Mouse (Mus musculus): ENCODE measurements at regions not wholly inside any gene's neighbourhood (a gene's known extent, or its start where the extent isn't known, plus 50 kb on each side); places are given as distances from the start of the nearest gene placed in this dataset.
A peak's percentile ranks its signal among the peaks of the same experiment; 100 is the strongest.

DNA sequence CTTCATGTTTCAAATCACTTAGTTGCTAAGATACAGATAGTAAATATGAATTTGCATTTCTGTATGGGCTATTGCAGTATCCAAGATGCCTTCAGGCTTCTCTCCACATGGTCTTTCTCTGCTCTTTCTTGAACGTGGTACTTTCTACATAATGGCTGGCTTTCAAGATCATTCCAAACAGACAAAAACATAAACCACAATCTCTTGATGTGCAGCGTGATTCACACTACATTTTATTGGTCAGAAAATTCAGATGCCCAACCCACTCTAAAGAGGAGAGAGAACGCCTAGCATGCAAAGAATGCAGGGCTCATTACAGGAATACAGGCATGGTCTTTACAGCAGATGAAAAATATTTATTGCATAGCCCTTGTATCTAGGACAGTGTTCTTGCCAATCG, 235.2 kb downstream of the Papss1 start:
- DNase-seq (ENCODE audit: low read depth, low spot score): no peak

DNA sequence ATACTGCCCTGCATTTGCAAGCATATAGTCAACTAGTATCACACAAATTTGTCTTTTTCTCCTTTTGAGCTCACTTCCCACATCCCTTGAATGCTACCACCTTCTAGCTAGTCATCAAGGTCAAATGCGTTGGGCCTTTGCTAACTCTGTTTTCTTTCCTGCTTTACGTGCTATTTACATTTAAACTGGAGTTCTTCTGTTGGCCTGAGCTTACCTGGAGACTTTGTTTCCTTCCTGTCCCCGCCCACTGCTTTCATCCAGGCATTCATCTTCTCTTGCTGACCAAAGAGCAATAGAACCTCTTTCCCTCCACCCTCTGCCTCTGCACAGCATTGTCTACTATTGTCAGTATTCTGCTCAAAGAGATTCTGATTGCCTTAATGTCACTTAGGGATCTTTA, 237.0 kb downstream of the Papss1 start:
- DNase-seq (ENCODE audit: low read depth, low spot score): peak; percentile 48

DNA sequence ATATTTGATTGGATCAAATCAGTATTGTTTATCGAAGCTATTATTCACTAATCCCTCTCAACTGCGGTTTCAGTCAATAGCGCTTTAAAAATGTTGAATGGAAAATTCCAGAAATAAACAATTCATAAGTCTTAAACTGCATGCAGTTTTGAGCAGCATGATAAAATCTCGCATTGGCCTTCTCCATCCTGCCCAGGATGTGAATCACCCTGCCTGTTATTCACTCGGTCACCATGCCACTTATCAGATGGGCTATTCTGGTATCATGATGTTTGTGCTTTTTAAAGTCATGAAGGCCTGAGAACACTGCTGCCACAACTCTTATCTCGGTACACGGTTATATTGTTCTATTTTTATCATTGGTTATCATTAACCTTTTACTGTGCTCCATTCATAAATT, 238.3 kb downstream of the Papss1 start:
- no peak for DNase-seq (ENCODE audit: low read depth, low spot score)

DNA sequence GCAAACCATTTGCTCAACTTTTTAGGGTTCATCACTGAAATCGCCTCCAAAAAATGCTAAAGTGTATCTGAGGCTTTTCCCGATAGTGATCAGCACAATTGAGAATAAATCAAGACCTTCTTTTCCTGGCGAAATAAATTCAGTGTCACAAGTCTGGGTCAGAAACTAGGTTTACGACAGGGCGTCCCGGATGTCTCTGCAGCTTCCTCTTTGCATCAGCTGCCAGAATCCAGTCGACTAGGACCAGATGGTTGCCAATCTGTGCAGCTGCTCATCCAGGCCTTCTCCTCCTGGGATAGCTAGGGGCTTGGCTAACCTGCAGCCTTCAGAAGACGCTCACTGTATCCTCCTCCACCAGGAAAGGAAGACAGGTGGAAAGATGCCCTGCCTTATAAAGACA, 243.6 kb downstream of the Papss1 start:
- no peak for DNase-seq (ENCODE audit: low read depth, low spot score)

DNA sequence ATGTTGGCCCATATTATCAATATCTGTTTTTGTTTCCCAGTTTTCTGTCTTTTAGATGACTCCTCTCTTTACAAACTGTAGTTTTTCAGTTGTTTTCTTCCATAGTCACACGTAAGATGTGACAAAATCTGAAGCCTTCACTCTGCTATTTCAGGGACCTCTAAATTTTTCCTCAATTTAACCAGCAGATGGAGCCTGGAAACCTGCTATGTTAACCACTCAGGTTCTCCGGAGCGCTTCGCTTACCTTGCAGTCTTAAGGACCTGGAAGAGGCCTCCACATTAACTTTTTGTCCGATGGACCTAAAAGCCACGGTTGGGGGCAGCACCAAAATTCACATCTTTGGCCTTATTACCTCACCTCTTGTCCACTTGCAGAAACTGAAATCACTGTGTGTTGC, 248.4 kb downstream of the Papss1 start:
- DNase-seq (ENCODE audit: low read depth, low spot score): peak; percentile 28

DNA sequence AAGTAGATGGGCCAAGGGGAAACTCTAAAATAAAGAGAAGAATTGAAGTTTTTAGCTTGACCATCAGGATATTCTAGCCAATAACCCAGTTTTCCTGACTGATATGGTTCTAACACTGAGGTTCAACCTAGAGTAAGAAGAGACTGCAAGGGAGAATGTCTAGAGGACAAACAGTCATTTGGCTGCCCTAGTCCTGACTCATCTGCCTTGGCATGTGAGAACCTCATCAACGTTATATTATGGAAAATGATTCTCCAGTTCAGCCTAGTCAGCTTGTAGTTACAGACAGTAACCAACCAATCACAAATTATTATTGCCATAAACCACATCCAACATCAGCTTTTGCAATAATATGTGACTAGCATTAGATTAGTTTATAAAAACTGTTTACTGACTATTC, 254.2 kb downstream of the Papss1 start:
- DNase-seq (ENCODE audit: low read depth, low spot score): no peak

DNA sequence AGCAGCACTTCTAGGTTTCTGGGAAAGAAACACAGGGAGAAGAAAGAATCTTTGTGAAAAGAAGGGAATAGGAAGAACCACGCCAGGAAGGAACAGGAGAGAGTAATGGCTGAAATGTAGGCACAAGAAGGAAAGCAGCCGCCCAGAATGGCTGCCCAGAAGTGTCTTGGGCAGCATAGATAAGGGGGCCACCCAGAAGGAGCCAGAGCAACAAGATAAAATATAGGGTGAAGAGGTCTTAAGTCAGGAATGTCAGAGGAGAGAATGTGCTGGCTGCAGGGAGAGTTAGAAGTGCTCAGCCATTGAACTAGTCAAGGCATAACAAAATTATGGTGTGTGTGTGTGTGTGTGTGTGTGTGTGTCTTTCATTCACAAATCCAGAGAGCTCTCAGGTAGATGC, 227.7 kb upstream of the Dkk2 start:
- no peak for DNase-seq (ENCODE audit: low read depth, low spot score)

DNA sequence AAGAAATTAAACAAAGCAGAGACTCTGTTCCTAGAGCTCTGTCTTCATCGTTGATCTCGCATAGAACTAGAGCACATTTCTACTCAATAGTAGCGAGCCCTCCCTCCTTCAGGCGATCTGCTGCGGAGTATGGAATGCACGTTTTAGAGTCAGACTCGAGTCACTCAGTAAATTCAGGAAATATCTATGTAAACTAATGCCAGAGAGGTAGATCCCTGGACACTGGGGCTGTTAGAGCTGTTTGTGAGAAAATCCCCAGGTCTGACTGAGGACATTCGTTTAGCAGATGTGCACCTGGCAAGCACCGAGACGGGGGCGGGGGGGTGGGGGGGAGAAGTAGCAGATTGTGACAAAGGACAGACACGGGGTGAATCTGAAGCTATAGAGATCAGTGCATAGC, 226.0 kb upstream of the Dkk2 start:
- no peak for DNase-seq (ENCODE audit: low read depth, low spot score)

DNA sequence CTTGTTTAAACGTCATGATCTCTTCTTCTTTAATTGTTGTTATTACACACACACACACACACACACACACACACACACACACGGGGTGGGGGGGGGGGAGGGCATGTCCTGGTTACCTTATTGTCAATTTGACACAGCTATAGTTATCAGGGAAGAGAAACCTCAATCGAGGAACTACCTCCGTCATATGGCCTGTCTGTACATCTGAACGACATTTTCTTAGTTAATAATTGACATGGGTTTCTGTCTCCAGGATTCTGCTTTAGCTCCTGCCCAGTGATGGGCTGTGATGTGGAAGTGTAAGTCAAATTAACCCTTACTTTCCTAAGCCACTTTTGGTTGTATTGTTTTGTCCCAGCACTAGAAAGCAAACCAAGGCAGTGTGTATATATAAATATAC, 220.0 kb upstream of the Dkk2 start:
- DNase-seq (ENCODE audit: low read depth, low spot score): no peak

DNA sequence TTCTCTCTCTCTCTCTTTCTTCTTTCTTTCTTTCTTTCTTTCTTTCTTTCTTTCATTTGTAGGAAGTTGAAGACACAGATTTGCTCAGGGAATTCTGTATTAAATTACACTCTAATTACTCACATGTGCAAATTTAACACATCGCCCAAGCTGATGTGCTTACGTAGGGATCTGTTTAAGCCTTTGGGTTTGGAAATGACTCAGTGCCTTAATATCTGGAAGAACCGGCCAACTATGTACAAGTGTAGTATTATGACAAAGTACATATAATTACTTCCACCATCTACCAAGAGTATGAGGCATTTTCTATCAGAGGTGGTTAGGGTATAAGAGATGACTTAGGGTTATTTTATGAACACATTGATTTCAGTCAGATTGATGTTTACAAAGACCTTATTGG, 217.8 kb upstream of the Dkk2 start:
- DNase-seq (ENCODE audit: low read depth, low spot score): no peak

DNA sequence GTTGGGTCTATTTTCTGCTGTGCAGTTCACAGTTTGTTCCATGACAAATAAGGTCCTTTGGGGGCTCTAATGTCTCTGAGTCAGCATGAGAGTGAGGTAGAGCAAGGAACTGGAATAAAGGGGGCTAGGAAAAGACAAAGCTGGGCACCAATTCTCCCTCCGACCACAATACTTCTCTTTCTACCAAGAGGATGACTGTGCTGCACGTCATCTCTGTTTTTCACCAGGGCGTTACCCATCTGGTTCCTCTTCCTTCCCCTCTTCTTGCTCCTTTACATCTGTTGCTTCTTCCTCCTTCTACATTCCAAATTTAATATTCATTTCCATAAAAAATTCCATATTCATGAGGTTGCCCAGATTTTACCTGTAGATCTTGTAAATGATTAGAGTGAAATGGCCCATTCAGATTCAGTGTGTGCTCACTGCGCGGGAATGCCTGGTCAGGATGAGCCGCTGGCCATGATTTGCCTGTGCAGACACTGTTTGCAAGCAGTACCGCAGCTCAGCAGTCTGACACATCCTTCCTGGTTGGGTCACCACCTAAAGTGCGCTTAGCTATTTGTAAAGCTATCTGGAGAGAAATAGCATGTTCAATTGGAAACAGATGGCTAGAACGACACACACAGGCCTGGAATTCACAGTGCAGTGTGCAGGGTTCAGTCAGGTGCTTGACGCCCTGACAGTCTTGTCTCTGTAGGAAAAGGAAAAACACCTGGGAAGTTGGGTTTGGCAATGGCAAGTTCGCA, 216.7 kb upstream of the Dkk2 start:
- no peak for DNase-seq (ENCODE audit: low read depth, low spot score)

DNA sequence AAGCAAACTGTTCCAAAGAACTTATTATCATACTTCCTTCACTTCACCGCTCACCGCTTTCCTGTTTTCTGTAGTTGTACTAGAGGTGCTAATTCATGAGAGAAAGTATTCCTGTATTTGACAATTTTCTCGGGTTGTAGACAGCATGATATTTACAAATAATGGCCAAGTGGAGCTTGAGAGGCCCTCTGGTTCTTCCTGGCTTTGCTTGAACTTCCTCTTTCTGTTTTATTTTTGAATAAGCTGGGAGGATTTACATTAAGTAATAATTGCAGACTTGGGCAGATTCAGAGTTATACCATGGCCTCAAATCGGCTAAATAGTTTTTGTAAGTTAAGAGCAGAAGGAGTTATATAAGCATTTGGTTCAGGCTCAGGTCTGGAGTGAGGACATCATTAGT, 215.8 kb upstream of the Dkk2 start:
- DNase-seq (ENCODE audit: low read depth, low spot score): no peak

DNA sequence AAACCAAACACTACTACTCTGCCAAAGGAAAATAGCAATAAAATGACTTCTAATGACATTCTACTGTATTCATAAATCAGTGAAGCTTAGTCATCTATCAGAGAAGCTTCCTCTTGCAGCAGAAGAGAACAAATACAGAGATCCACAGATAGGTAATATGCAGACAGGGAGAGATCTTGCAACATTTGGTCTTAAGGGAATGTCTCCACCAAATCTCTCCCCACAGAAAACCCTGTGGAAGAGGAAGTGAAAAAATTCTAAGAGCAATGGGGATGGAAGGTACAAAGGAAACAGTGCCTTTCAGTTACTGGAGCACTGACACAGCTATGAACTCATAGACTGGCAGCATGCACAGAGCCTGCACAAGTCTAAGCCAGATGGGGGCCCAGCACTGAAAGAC, 202.4 kb upstream of the Dkk2 start:
- DNase-seq (ENCODE audit: low read depth, low spot score): no peak

DNA sequence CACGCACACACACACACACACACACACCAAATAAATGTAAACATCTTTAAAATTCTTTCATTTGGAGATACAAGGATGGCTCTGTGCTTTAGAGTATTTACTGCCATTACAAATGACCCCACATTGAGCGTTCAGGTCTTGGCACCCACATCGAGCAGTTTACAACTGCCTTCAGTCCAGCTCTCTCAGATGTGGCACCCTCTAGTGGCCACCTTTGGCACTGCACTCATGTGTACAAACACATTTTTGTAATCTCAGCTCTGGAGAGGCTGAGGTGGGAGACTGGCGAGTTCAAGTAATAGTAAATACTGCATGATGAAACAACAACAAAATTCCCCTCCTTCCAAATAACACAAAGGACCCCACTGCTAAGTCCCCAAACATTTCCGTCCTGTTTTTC, 198.6 kb upstream of the Dkk2 start:
- DNase-seq (ENCODE audit: low read depth, low spot score): peak; percentile 61

DNA sequence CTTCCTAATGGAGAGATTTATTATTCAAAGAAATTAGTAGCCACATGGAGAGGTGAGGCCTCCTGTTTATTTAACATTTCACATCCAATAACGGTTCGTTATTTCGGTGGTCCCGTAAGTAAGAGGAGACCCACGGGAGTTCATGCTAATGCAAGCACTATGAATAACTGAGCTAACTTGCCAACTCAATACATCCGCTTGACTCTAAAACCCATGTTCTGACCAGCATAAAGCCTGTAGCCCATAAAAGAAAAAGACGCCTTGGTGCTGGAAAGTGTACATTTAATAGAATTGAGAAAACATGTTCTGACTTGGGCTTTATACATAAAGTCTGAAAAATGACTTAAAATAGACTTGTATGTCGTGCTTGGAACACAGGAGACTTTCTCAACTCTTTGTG, 198.1 kb upstream of the Dkk2 start:
- no peak for DNase-seq (ENCODE audit: low read depth, low spot score)

DNA sequence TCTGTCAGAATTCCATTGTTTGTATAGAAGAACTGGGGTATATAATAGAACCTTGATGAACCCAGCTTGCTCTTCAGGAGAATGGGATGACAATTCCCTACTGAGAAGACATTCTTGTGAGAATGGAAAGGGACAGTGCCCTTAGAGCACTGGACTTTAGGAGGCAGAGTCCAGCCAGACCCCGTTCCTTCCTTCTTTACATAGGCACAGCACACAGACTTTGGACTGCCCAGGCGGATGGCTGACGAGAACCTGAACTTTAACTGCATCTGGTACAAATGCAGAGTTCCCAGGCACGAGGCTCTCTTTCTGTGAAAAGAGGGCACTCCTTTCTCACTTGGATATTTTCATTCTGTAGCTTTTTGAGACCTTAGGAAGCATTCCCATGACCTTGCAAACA, 197.4 kb upstream of the Dkk2 start:
- no peak for DNase-seq (ENCODE audit: low read depth, low spot score)

DNA sequence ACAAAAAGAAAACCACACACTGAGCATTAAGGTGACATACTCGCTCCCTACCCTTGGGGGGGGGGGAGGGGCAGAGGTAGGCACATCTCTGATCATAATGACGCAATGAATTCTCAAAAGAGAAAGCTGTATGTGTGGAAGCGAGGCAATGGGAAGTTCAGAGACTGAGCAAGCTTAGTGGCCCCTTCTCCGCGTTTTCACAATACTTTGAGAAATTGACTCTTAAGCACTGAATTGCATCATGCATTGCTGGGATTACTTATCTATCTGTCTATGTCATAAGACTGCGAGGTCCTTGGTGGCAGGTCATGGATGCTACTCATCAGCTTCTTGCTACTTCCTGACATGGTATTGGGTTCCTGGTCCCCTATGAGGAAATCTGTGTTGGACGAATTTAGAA, 193.2 kb upstream of the Dkk2 start:
- DNase-seq (ENCODE audit: low read depth, low spot score): no peak

DNA sequence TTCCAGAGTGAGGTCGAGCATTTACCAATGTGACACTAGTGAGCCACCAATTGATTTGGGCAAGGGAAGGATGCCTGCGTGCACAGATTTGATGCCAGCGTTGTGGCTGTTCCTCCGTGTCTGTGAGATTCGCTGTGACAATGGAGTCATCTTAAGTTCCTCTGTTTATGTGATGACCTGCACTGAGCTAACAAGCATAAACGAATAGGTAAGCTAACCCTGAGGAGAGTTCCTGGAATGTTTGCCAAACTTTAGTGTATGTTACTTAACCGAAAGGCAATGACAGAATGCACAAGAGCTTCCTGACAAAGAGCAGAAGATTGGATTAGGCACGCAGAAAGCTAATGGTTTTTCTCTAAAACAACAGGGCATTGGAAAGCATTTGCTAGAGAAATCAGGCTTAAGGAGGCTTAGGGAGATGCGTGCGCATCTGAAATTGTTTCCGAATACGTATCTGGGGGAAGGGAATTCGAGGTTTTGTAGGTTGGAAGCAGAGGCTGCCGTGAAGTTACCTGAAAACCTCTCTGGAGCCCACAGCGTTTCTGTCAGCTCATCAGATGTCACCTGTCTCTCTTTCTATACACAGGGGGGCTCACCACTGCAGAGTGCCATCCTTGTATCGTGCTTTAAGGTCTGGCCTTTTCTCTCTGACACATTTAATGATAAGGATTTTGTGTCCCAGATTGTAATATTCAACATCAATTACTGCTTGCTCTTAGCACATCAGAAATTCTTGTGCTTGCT, 191.9 kb upstream of the Dkk2 start:
- DNase-seq (ENCODE audit: low read depth, low spot score): no peak

DNA sequence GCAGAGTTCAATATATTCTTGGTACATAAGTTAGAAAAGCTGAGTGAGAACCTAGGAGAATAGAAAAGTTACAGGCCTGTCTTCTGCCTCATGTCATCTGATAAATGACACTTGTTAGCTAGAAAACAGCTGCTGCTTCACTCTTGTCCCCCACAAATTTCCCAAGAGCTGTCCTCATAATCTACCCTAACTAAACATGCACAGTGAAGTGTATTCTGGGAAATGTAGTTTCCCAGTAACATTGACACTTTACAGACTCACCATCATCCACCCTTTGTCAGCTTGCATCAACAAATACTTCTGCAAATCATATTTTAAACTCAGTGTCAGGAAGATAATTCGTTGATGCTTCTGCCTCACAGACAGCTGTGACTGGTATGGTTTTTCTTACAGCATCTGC, 190.0 kb upstream of the Dkk2 start:
- no peak for DNase-seq (ENCODE audit: low read depth, low spot score)

DNA sequence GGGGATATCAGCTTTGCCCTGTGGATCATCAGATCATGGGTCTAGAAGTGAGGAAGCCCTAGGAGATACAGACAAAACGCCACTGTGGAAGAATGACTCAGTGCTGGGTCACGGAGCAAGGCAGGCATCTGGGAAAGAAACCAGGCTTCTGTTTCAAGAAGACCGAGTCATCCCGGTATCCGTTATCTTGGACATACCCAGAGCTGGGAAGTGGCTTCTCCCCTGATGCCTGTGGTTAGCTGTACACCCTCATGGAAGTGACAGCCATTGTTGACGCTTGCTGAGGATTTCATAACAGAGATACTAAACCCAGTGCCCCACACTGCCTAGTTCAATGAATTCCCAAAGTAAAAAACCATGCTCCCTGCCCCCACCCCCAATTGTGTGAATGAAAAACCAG, 171.6 kb upstream of the Dkk2 start:
- no peak for DNase-seq (ENCODE audit: low read depth, low spot score)

DNA sequence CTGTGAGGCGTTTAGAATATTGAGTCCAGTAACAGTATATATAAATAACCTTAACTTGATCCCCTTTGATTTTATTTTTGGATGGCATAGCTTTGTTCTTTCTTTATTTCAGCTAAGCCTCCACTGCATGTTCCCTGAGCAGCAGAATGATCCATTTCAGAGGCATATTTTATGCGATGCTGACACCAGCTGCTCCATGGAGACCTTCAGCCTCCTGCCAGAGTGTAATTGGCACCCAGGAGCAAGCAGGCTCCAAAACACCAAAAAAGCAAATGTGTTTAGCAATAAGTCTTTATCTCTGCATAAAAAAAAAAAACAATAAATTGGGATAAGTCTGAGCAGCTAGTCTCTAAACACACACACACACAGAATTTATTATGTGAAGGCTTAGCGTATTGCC, 170.7 kb upstream of the Dkk2 start:
- no peak for DNase-seq (ENCODE audit: low read depth, low spot score)

DNA sequence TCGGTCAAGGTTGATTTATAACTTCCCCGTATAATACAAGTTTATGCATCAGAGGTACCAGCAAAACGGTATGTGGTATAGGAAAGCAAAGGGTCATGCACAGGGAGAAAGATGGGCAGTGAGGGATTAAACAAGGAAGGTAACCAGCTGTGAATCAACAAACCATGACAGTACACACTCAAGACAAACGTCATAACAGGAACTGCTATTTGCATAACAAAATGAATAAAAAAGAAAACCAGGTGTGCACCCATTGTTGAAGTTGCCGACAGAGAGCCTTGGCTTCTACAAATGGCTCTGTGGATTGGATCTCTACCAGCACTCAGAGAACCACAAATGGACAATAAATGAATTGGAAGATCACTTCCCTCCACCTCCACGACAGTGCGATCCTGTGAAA, 170.1 kb upstream of the Dkk2 start:
- DNase-seq (ENCODE audit: low read depth, low spot score): peak; percentile 21

DNA sequence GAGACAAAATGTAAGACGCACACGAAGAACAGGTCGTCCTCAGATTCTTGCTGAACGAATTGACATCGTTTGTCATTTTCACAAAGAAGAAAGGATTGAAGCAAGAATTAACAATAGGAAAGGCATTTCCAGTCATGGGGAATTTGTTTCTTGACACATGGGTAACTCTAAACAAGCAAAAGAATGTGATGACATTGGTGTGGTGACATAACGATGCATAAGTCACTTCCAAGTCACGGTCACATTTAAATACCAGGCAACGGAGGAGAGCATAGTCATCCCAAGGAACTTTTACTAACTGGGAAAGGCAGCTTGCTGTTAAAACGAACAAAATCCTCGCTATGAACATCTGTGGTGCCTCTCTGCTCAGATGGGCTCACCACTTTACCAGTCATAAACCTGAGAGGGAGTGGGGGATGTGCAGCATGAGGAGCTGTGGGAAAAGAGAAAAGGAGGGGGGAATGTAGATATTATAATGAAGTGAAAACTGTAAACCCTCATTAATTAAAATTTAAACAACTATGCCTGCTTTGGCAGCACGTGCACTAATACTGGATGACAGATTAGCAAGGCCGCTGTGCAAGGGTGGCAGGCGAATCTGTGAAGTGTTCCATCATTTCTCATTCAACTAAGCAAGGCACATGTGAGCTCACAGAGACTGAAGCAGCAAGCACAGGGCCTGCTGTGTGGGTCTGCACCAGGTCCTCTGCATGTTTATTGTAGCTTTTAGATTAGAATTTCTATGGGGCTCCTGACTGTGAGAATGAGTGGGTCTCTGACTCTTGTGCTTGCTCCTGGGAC, 167.2 kb upstream of the Dkk2 start:
- DNase-seq (ENCODE audit: low read depth, low spot score): no peak

All from R1 (cell line).